Mouse (Mus musculus) olfactory bulb, adult 2 months (tissue): ENCODE results near the gene Gabbr2. TPM values are rescaled to one million over a fixed set of nuclear protein-coding genes. Genes with fewer than 3 reads are reported as not detected.

Experiments
- H3K27ac ChIP-seq: fragments of 200-500 bp; 2 replicates; pipeline ENCODE4 v1.5.1; 2012; ENCODE audit warnings: low read depth, low read length; ENCODE audit not compliant: insufficient read depth
- H3K4me1 ChIP-seq: fragments of 200-500 bp; 2 replicates; pipeline ENCODE4 v1.6.1; 2012; ENCODE audit warnings: low read length; ENCODE audit not compliant: control insufficient read depth, insufficient read depth
- H3K4me3 ChIP-seq: fragments of 200-500 bp; 2 replicates; pipeline ENCODE4 v1.5.1; 2012; ENCODE audit warnings: mild to moderate bottlenecking, low read depth, low read length, moderate library complexity; ENCODE audit not compliant: insufficient read depth
- CTCF ChIP-seq: fragments of 200-500 bp; IDR thresholded peaks from 2 replicates; pipeline ENCODE4 v1.5.1; 2012; ENCODE audit warnings: low read depth, mild to moderate bottlenecking, low read length, moderate library complexity; ENCODE audit not compliant: insufficient read depth
- POLR2A ChIP-seq: fragments of 200-500 bp; IDR thresholded peaks from 2 replicates; pipeline ENCODE4 v1.6.1; 2012; ENCODE audit warnings: mild to moderate bottlenecking, low read depth, low read length, moderate library complexity; ENCODE audit not compliant: insufficient read depth
- WGBS: fragments of 180-500 bp; shearing (Covaris S2); methylation state at CpG from one replicate; pipeline ENCODE4 v1.1.7; 2018; 5-methylcytosine and 5-hydroxymethylcytosine counted together
- polyA plus RNA-seq: library from polyadenylated mRNA; stranded (reverse); fragments of >200 nt; gene quantifications from 2 replicates; pipeline ENCODE4 v1.2.4, GENCODE M21; 2012; ENCODE audit warnings: low replicate concordance; ENCODE audit not compliant: missing spikeins, insufficient read depth, insufficient read length

Gabbr2 gene
- polyA plus RNA-seq, 1 experiment, result not detected

DNA sequence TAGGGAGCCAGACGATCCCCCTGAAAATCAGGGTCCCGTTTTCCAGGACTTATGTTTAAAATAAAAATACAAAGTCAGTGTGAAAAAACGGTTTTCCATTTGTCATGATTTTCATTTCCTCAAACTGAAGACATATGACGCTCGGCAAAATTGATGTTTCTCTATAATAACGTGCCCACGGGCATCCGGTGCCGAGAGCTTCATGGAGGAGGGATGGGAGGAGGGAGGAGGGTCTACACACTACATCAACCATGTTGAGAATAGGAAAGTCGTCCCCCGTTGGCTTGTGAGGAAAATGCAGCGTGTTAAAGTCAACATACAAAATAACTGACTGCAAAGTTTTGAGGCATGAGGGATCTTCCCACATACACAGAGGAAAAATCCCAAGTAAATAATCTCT lies 75.7 kb downstream of the Gabbr2 start:
- 92% methylated on average over 12 of the region's 12 CpGs for WGBS
- Histone ChIP-seq H3K27ac (no peak overlapping the region), H3K4me1 (peaks cover 31% of the 10 kb centered on the region), H3K4me3 (no peak overlapping the region)
- no peak for TF ChIP-seq POLR2A
- no peak for TF ChIP-seq CTCF

DNA sequence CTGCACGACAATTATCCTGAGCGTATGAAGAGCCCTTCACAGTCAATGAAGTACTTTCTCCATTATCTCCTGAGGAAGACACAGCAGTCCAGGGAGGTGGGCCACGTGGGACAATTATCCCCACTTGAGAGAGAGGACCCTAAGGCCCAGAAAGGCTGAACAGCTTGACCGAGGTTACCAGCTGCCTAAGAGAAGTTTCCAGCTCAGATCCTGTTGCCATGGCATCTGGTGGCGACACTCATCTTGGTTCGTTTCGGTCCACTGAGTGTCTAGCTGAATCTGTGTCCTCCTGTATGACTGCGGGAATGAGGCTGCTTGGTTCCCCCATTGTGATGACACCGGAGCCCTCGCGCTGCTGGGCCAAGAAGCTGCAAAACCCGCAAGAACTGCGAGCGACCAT lies 76.2 kb downstream of the Gabbr2 start:
- H3K27ac ChIP-seq, result no peak overlapping the region
- WGBS, result 87% methylated on average over 14 of the region's 14 CpGs
- peaks cover 31% of the 10 kb centered on the region for H3K4me1 ChIP-seq
- no peak for TF ChIP-seq POLR2A
- TF ChIP-seq CTCF, result no peak
- no peak overlapping the region for H3K4me3 ChIP-seq

DNA sequence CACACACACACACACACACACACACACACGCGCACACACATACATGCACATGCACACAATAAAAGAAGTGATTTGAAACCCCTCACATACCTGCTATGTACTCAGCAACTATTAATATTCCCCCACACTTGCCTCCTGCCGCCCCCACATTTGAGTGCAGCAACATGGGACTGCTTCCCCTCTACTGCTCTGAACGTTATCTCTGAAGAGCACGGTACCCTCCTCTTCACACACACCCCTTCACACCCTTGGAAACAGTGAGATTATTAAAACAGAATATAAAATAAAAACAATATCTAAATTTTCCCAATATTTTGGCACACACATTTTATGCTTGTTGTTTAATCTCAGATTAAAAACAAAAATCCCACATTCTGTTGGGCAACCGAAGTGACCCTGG lies 77.1 kb downstream of the Gabbr2 start:
- Histone ChIP-seq H3K4me3 (no peak overlapping the region), H3K4me1 (peaks cover 25% of the 10 kb centered on the region), H3K27ac (no peak overlapping the region)
- WGBS, result 86% methylated on average over 6 of the region's 6 CpGs
- TF ChIP-seq POLR2A, result no peak
- TF ChIP-seq CTCF, result no peak

DNA sequence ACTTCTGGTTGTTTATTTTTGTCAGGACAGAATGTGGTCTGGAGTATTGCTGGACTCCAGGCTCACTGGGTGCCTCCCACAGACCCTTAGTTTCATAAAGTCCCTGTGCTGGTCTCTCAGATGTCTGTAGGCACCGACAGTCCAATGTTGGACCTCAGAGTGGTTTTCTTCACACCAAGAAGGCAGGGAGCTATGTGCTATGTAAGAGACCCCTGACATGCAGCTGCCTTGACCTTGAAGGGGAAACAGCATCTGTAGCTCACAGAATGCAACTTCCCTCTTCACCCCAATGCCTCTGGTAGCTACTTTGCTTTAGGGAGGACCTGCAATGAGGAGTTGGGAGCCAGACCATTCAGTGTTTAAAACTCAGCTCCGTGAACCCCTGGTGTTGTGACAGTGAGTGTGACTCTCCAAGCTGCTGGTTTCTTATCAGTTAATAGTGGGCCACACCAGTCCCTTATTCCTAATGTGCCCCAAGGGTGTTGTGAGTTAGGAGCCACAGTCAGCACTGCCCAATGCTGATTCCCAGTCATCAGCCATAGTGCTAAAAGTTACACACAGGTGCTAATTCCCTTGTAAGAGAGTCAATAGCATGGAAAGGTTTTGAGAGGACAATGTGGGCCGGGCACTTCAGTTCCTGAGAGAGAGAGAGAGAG lies 85.5 kb downstream of the Gabbr2 start:
- Histone ChIP-seq H3K27ac (no peak overlapping the region), H3K4me3 (no peak overlapping the region), H3K4me1 (peaks cover 15% of the 10 kb centered on the region)
- WGBS, result 88% methylated on average over 3 of the region's 3 CpGs
- no peak for TF ChIP-seq CTCF
- TF ChIP-seq POLR2A, result no peak

DNA sequence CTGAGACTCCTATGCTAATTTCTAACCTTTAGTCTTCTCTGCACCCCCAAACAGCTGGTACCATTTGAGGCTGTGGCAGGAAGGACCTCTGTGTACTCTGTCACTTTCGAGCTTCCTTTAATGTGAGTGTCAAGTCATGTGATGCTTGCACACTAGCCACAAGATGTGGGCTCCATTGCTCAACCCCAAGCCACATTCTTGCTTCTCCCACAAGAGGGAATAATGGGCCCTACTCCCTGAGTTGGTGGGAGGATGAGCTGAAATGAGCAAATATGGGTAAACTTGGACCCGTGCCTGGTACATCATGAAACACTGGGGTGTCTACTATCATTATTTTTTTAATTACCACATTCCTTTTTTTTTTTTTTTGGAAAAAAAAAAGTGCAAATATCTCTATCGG lies 86.5 kb downstream of the Gabbr2 start:
- TF ChIP-seq CTCF, result no peak
- TF ChIP-seq POLR2A, result no peak
- Histone ChIP-seq H3K4me3 (no peak overlapping the region), H3K4me1 (peaks cover 15% of the 10 kb centered on the region), H3K27ac (no peak overlapping the region)
- WGBS, result 57% methylated on average over 3 of the region's 3 CpGs

DNA sequence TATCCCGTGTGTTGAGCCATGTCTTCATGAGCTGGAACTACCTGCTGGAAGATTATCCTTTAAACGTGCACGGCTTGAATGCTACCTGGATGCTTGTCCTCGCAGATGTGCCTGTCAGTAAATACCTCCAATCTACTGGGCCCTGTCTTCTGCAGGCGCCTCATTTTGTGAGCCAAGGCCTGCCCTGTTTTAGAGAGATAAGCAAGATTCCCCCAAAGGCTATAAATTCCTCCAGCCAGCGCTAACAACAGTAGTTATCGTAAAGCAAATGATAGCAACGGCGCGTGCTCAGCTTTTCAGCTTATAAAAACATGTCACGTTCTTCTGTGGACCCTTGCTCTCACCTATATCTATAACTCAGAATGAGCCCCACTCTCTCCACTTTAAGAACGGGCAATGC lies 87.5 kb downstream of the Gabbr2 start:
- no peak overlapping the region for H3K4me3 ChIP-seq
- peaks cover 15% of the 10 kb centered on the region for H3K4me1 ChIP-seq
- H3K27ac ChIP-seq, result no peak overlapping the region
- TF ChIP-seq CTCF, result no peak
- TF ChIP-seq POLR2A, result no peak
- 90% methylated on average over 12 of the region's 12 CpGs for WGBS

DNA sequence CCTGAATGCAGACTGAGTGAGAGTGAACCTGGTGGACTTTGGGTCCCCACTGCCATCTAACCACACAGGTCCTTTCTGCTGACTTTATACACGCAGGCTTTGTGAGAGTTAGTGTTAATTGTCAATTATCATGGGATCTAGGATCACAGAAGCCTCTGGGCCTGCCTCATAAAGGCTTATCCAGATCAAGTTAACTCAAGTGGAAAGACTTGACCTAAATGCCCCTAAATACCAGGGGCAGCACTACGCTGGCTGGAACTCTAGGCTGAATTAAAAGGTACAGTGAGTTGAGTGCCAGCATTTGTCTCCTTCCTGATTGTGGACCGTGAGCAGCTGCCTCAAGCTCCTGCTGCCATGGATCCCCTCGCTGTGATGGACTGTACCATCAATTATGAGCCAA lies 93.1 kb downstream of the Gabbr2 start:
- 73% methylated on average over 4 of the region's 4 CpGs for WGBS
- Histone ChIP-seq H3K4me3 (no peak overlapping the region), H3K4me1 (peaks cover 26% of the 10 kb centered on the region), H3K27ac (no peak overlapping the region)
- no peak for TF ChIP-seq POLR2A
- TF ChIP-seq CTCF, result no peak

DNA sequence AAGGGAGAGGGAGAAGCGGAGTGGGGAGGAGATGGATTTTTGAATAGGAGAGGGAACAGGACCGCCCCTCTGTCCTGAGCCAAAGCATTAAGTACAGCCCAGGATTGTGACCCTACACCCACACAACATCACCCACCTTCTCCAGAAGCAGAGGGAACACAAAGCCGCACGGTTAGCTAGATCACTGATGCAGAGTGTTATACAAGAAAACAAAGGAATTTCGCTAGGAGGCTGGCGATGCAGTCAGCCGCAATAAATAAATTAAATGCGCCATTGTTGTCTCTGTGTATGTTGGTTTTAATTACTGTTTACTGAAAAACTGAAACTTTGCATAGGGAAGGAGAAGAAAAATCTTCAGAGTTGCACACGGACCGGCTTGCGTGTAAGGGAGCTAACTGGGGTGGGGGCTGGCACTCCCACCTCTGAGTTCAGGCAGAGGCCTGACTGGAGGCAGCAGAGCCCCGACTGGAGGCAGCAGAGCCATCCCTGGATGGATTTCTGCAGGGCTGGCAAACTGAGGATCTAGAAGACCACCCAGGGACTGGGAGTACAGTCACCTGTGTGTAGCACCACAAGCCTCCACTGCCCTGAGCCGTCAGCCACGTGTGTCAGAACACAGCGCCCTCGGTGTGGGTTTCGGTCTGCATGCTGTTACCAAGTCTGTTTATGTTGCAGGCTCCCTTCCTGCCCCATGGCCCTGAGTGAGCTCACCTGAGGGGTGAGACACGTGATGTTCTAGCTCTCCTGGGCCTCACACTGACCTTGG lies 93.9 kb downstream of the Gabbr2 start:
- 38% methylated on average over 18 of the region's 18 CpGs for WGBS
- TF ChIP-seq POLR2A, result no peak
- no peak for TF ChIP-seq CTCF
- no peak overlapping the region for H3K27ac ChIP-seq
- H3K4me3 ChIP-seq, result no peak overlapping the region
- peaks cover 22% of the 10 kb centered on the region for H3K4me1 ChIP-seq

DNA sequence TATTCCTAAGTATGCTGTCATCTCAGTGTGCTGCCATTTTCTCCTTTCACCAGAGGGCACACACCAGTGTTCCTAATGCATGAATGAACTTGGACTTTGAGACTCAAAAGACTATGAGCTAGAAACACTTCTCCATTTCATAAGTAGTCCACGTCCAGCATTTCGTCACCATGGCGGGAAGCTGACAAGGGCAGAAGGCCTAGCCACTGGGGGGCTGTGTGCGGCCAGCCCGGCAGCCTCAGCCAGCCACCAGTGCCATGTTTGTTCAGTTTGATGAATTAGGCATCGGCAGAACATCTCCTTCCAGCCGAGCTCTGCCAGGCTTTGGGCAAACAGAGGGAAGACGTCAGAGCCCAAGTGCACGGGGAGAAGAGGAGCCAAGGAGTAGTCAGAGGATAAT lies 97.5 kb downstream of the Gabbr2 start:
- no peak overlapping the region for H3K4me3 ChIP-seq
- H3K4me1 ChIP-seq, result peaks cover 19% of the 10 kb centered on the region
- no peak overlapping the region for H3K27ac ChIP-seq
- 66% methylated on average over 9 of the region's 9 CpGs for WGBS
- TF ChIP-seq CTCF (no peak), POLR2A (no peak)
